Mouse (Mus musculus) heart, postnatal 0 days (tissue): Measurements from ENCODE around the gene Il34. TPM values are rescaled to one million over a fixed set of nuclear protein-coding genes. Genes with fewer than 3 reads are reported as not detected.

Experiments used
- ATAC-seq: fragments of 200-750 bp; cut with Nextera tagmentation; 2 replicates; pipeline ENCODE4 v1.8.0; 2017; ENCODE audit warnings: low read depth, moderate number of reproducible peaks, moderate library complexity; ENCODE audit not compliant: insufficient read depth
- DNase-seq: peaks from one replicate; pipeline ENCODE4 v3.0.0-alpha.2; 2016; ENCODE audit warnings: low spot score
- H3K27ac ChIP-seq: fragments of 300-500 bp; sonication (generic); 2 replicates; pipeline ENCODE4 v1.5.1; 2014; ENCODE audit warnings: low read depth, mild to moderate bottlenecking
- H3K27me3 ChIP-seq: fragments of 300-500 bp; sonication (generic); 2 replicates; pipeline ENCODE4 v1.6.1; 2014; ENCODE audit warnings: low read length, mixed read lengths; ENCODE audit not compliant: control insufficient read depth, insufficient read depth
- H3K36me3 ChIP-seq: fragments of 300-500 bp; sonication (generic); replicated peaks from 2 replicates; pipeline ENCODE4 v1.6.1; 2014; ENCODE audit warnings: low read length, mixed read lengths; ENCODE audit not compliant: control insufficient read depth, insufficient read depth
- H3K4me1 ChIP-seq: fragments of 300-500 bp; sonication (generic); 2 replicates; pipeline ENCODE4 v1.6.1; 2014; ENCODE audit warnings: antibody characterized with exemption; ENCODE audit not compliant: control insufficient read depth, insufficient read depth
- H3K4me2 ChIP-seq: fragments of 300-500 bp; sonication (generic); 2 replicates; pipeline ENCODE4 v1.6.1; 2014; ENCODE audit warnings: low read depth, mild to moderate bottlenecking, low read length, moderate library complexity
- H3K4me3 ChIP-seq: fragments of 300-500 bp; sonication (generic); 2 replicates; pipeline ENCODE4 v1.5.1; 2014; ENCODE audit warnings: low read depth, low read length
- H3K9ac ChIP-seq: fragments of 300-500 bp; sonication (generic); replicated peaks from 2 replicates; pipeline ENCODE4 v1.6.1; 2014; ENCODE audit warnings: low read depth, low read length, mixed read lengths
- H3K9me3 ChIP-seq: fragments of 300-500 bp; sonication (generic); replicated peaks from 2 replicates; pipeline ENCODE4 v1.6.1; 2016; ENCODE audit warnings: low read length; ENCODE audit not compliant: control insufficient read depth
- CTCF ChIP-seq: IDR thresholded peaks from 2 replicates; pipeline ENCODE4 v1.5.1; 2016; ENCODE audit warnings: antibody characterized with exemption, control low read depth, low read depth
- EP300 ChIP-seq: IDR thresholded peaks from 2 replicates; pipeline ENCODE4 v1.6.1; 2016; ENCODE audit warnings: antibody characterized with exemption, low read depth
- WGBS: fragments of 180-500 bp; shearing (Covaris S2); extraction: QIAGEN DNeasy Blood & Tissue Kit; methylation state at CpG from one replicate; pipeline ENCODE4 v1.1.7; 2014; 5-methylcytosine and 5-hydroxymethylcytosine counted together
- polyA plus RNA-seq: library from polyadenylated mRNA; unstranded; fragments of >200 nt; fragmentation: Nextera tagmentation; extraction: Ambion mirVana; gene quantifications from 2 replicates; pipeline ENCODE4 v1.2.1, GENCODE M21; 2015
- total RNA-seq: library from RNA; depleted of rRNA; stranded (reverse); fragments of >200 nt; gene quantifications from 2 replicates; pipeline ENCODE4 v1.2.3, GENCODE M21; 2014; ENCODE audit warnings: low replicate concordance; rRNA removed

The Il34 gene
- total and polyA plus RNA-seq, 2 experiments from 2014 or later: 1.4 to 3.2 TPM

DNA sequence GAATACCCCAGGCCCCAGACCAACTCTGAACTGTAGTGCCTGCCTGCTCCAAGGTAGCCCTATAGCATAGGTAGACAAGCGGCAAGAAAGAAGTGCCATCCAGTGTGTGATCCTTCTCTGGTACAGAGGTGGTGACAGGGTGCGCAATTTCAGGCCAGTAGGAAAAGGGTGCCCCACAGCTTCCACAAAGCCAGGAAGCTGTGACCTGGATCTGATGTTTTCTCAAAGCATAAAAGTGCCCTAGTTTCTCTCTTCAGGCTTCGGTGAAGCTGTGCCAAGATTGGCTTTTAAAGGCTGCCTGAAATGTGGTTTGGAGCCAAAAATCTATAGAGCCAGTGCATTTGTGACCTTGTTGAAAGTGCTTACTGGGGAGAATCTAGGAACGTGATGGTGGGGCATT, 110.9 kb downstream of the Il34 start:
- no peak overlapping the region for H3K9ac ChIP-seq
- no peak overlapping the region for H3K4me2 ChIP-seq
- no peaks in the 10 kb centered on the region for H3K9me3 ChIP-seq
- 0 out of 2 replicates have a peak, but pooled peaks cover 11% of the 10 kb centered on the region for H3K4me1 ChIP-seq
- DNase-seq (no peak), ATAC-seq (no peak)
- no peaks in the 10 kb centered on the region for H3K27me3 ChIP-seq
- no peak overlapping the region for H3K27ac ChIP-seq
- 68% methylated on average over 4 of the region's 4 CpGs for WGBS
- no peaks in the 10 kb centered on the region for H3K36me3 ChIP-seq
- H3K4me3 ChIP-seq: no peak overlapping the region
- TF ChIP-seq CTCF: no peak
- TF ChIP-seq EP300: no peak

DNA sequence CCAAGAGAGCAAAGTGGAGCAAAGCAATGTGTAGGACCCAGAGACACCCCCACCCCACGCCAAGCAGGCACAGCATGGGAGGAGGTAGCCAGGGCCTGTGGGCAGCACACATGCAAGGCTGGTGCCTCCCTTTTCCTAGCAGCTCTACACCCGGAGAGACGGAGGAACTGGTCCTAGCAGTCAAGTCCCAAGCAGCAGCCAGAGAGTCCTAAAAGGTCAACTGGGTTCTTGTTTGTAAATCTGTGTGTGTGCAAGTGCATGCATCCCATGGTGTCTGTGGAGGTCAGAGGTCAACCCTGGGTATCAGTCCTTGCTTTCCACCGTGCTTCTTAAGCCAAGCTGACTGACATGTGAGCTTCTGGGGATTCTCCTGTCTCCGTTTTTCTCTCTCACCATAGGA, 111.5 kb downstream of the Il34 start:
- Histone ChIP-seq H3K36me3 (no peaks in the 10 kb centered on the region), H3K4me3 (no peak overlapping the region), H3K27ac (no peak overlapping the region), H3K9ac (no peak overlapping the region), H3K4me1 (0 out of 2 replicates have a peak, but pooled peaks cover 11% of the 10 kb centered on the region), H3K27me3 (no peaks in the 10 kb centered on the region), H3K4me2 (no peak overlapping the region), H3K9me3 (no peaks in the 10 kb centered on the region)
- DNase-seq (no peak), ATAC-seq (no peak)
- 76% methylated on average over 5 of the region's 5 CpGs for WGBS
- TF ChIP-seq EP300 (no peak), CTCF (no peak)

Other genes starting within 250 kb of the Il34 start
- gene Vac14, start 187.3 kb downstream of the Il34 start, total RNA-seq: 13.6 and 23.2 TPM in 2 replicates
- gene Vac14, start 187.3 kb downstream of the Il34 start, polyA plus RNA-seq: 8.9 and 10.3 TPM in 2 replicates
- gene Mtss1l, start 84.4 kb downstream of the Il34 start, total RNA-seq: 11.3 and 12.6 TPM in 2 replicates
- gene Mtss1l, start 84.4 kb downstream of the Il34 start, polyA plus RNA-seq: 4.1 and 5.1 TPM in 2 replicates
- 47.2 and 66.3 TPM in 2 replicates for gene Cog4, start 40.7 kb upstream of the Il34 start, total RNA-seq
- gene Cog4, start 40.7 kb upstream of the Il34 start, polyA plus RNA-seq: 54.2 and 55.8 TPM in 2 replicates
- gene Sf3b3, start 40.9 kb upstream of the Il34 start, total RNA-seq: 47.3 and 68.3 TPM in 2 replicates
- 32.5 and 32.9 TPM in 2 replicates for gene Sf3b3, start 40.9 kb upstream of the Il34 start, polyA plus RNA-seq
- 10.8 and 14.8 TPM in 2 replicates for gene Fuk, start 96.6 kb upstream of the Il34 start, total RNA-seq
- 3.6 and 3.7 TPM in 2 replicates for gene Fuk, start 96.6 kb upstream of the Il34 start, polyA plus RNA-seq
- 9.9 and 15.8 TPM in 2 replicates for gene St3gal2, start 114.0 kb upstream of the Il34 start, total RNA-seq
- 11.3 and 12.6 TPM in 2 replicates for gene St3gal2, start 114.0 kb upstream of the Il34 start, polyA plus RNA-seq
- 19.8 and 28.4 TPM in 2 replicates for gene Ddx19a, start 191.9 kb upstream of the Il34 start, total RNA-seq
- 5.6 and 6.0 TPM in 2 replicates for gene Ddx19a, start 191.9 kb upstream of the Il34 start, polyA plus RNA-seq
- gene Ddx19b, start 225.8 kb upstream of the Il34 start, total RNA-seq: 9.3 and 10.2 TPM in 2 replicates
- gene Ddx19b, start 225.8 kb upstream of the Il34 start, polyA plus RNA-seq: 2.8 and 3.6 TPM in 2 replicates
- 35.1 and 38.9 TPM in 2 replicates for gene Aars, start 227.2 kb upstream of the Il34 start, total RNA-seq
- 22.3 and 25.6 TPM in 2 replicates for gene Aars, start 227.2 kb upstream of the Il34 start, polyA plus RNA-seq